Mouse (Mus musculus) lung, adult 2 months (tissue): Measurements from ENCODE around the gene Cipc. TPM values are rescaled to one million over a fixed set of nuclear protein-coding genes. Genes with fewer than 3 reads are reported as not detected.

ENCODE experiments used
- DNase-seq: peaks from one replicate; pipeline ENCODE4 v3.0.0; 2022
- H3K4me1 ChIP-seq: fragments of 200-500 bp; 2 replicates; pipeline ENCODE4 v1.6.1; 2011; ENCODE audit warnings: low read length; ENCODE audit not compliant: control insufficient read depth, insufficient read depth
- H3K4me3 ChIP-seq: fragments of 200-500 bp; replicated peaks from 2 replicates; pipeline ENCODE3; 2011; ENCODE audit warnings: low read depth, mild to moderate bottlenecking, control low read depth, low read length; ENCODE audit errors: extremely low read depth
- CTCF ChIP-seq: fragments of 200-500 bp; IDR thresholded peaks from 2 replicates; pipeline ENCODE4 v1.5.1; 2011; ENCODE audit warnings: mild to moderate bottlenecking, low read length, control low read depth; ENCODE audit not compliant: insufficient read depth
- POLR2A ChIP-seq: fragments of 200-500 bp; IDR thresholded peaks from 2 replicates; pipeline ENCODE4 v1.6.1; 2011; ENCODE audit warnings: low read depth, mild to moderate bottlenecking, control low read depth, low read length, borderline replicate concordance; ENCODE audit errors: extremely low read depth
- WGBS: fragments of 180-500 bp; shearing (Covaris S2); methylation state at CpG from one replicate; pipeline ENCODE4 v1.1.7; 2018; 5-methylcytosine and 5-hydroxymethylcytosine counted together
- polyA plus RNA-seq: library from polyadenylated mRNA; depleted of rRNA; stranded (reverse); fragments of >200 nt; gene quantifications from 2 replicates; pipeline ENCODE4 v1.2.3, GENCODE M21; 2012; rRNA removed

Cipc gene
- polyA plus RNA-seq, 1 experiment: 27.2 TPM

DNA sequence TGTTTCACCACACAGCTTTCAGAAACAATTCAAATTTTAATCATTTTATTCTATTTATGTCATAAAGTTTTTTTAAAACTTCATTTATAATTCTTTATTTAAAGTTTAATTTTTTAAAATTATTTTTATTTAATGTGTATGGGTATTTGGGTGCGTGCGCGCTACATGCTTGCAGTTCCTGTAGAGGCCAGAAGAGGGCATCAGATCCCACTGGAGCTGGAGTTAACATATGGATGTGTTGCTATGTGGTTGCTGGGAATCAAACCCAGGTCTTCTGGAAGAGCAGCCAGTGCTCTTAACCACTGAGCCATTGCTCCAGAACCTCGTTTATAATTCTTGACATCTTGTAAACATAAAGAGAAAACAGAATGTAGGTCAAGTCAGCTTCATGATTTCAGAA lies 51.9 kb downstream of the Cipc start:
- Histone ChIP-seq H3K4me1 (no peaks in the 10 kb centered on the region), H3K4me3 (no peak overlapping the region)
- no peak for TF ChIP-seq POLR2A
- no peak for TF ChIP-seq CTCF
- no peak for DNase-seq
- WGBS: 79% methylated on average over 4 of the region's 4 CpGs

DNA sequence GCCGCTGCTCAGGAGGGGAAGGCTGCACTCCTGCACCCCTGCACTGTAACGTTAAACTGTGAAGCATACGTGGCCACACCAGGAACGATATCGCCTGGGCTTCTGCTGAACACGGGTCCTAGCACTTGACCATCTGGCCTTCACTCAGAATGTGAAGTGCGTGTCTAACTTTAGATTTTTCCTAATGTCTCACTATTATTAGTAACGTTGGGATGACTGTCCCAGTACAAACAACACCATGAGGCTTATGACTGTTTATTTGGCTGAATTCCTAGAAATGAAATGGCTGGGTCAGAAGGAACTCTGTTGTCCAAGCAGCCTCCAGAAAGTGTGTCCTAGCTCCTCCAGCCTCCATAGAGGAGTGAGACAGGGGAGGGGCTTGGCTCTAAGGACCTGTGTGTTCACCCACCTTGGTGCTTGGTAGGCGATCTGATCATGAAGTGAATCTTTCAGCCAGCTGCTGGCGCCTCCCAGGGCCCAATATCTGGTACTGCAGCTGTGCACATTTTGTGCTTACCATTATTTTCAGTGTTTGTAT lies 52.5 kb downstream of the Cipc start:
- WGBS: 47% methylated on average over 10 of the region's 10 CpGs
- Histone ChIP-seq H3K4me1 (no peaks in the 10 kb centered on the region), H3K4me3 (no peak overlapping the region)
- no peak for DNase-seq
- TF ChIP-seq CTCF (peak; percentile 20; the same call in 1 of the 2 replicates), POLR2A (no peak)

DNA sequence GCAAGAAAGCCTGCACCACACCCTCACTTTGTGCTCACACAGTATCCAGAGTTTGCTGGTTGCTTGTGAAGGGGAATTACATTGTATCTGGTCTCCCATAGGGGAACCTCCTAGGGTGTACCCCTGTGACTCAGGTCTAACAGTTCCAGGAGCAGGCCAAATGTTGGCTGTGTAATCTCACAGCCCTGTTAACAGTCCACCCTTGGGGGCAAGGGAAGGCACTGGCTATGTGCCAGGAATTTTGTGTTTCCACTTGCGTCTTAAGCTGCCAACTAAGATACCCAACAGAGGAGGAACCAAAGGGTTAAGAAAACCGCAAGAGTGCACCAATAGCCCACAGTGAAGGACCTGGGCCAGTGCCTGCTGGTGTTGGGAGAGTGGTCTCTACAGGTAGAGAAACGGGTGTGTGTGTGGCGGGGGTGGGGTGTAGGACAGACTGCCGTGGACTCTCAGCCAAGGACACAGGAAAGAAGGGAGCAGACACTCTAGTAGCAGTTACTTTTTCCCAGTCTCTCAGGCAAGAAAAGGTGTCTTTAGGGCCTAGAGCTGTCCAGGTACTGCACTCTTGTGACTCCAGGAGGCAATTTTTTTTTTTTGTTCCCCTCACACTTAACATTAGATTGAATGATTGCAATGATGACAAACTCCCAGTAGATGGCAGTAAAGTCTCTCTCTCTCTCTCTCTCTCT lies 53.5 kb downstream of the Cipc start:
- Histone ChIP-seq H3K4me3 (no peak overlapping the region), H3K4me1 (no peaks in the 10 kb centered on the region)
- 45% methylated on average over 5 of the region's 5 CpGs for WGBS

DNA sequence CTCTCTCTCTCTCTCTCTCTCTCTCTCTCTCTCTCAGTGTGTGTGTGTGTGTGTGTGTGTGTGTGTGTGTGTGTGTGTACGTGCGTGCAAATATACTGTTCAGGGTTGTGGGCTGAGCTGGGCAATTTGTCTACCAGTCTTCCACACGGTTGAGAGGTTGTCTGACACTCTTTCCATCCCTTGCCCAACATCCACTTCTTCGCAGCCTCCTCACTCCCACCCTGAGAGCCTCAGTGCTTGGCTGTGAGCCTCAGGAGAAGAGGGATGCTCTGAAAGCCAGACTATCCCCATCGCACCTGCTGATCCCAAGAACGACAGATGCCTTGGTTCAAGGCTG lies 54.0 kb downstream of the Cipc start:
- DNase-seq: no peak
- H3K4me1 ChIP-seq: no peaks in the 10 kb centered on the region
- no peak overlapping the region for H3K4me3 ChIP-seq
- TF ChIP-seq POLR2A (no peak), CTCF (no peak)
- 42% methylated on average over 6 of the region's 6 CpGs for WGBS

More for the DNA sequence above, 53.5 kb downstream of the Cipc start:
- TF ChIP-seq POLR2A (no peak), CTCF (no peak)
- no peak for DNase-seq

DNA sequence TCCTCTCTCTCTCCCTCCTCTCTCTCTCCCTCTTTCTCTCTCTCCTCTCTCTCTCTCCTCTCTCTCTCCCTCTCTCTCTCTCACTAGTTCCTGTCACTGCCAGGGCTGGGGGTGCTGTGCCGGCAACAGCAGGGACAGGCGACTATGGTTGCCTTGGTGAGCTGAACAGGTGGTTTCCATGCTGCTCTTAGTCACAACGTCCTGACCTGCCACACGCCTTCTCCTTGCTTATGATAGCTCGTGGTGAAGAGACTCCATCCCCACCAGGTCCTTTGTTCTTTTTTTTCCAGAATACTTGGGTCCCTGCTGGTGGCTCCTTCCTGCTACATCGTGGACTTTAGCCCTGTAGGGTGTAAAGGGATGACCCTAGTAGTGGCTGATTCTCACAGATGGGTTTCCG lies 55.4 kb downstream of the Cipc start:
- TF ChIP-seq CTCF (no peak), POLR2A (no peak)
- no peaks in the 10 kb centered on the region for H3K4me1 ChIP-seq
- WGBS: 49% methylated on average over 7 of the region's 7 CpGs
- no peak for DNase-seq
- no peak overlapping the region for H3K4me3 ChIP-seq

- WGBS: 76% methylated on average over 7 of the region's 7 CpGs
- no peak overlapping the region for H3K4me3 ChIP-seq
- DNase-seq: no peak
- TF ChIP-seq POLR2A: no peak
- no peaks in the 10 kb centered on the region for H3K4me1 ChIP-seq
Observed at GRCm38 (mm10) chr12:87002815-87003214, 56.0 kb downstream of the Cipc start.

- Histone ChIP-seq H3K4me1 (no peaks in the 10 kb centered on the region), H3K4me3 (no peak overlapping the region)
- TF ChIP-seq CTCF (no peak), POLR2A (no peak)
- 35% methylated on average over 3 of the region's 3 CpGs for WGBS
- DNase-seq: no peak
Observed at GRCm38 (mm10) chr12:87003606-87004005, 56.8 kb downstream of the Cipc start.

DNA sequence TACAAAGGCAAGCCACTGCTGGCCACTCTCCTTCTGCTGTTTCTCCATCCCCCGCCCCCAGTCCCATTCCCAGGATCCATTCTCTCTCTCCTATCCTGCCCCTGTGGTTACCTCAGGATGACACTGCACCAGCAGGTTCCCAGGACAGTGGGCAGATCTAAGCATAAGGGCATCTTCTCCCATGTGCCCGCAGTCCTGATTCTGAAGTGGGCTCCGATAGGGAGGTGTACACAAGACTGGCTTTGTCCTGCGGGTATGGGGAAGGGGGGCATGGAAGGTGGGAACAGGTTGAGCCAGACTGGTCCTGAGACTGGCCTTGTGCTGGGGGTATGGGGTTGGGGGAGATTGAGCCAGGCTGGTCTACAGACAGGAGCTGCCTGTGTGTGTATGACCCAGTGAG lies 57.8 kb downstream of the Cipc start:
- 85% methylated on average over 4 of the region's 4 CpGs for WGBS
- Histone ChIP-seq H3K4me1 (no peaks in the 10 kb centered on the region), H3K4me3 (no peak overlapping the region)
- TF ChIP-seq CTCF (no peak), POLR2A (no peak)
- DNase-seq: no peak

Other genes with a start within 250 kb of the Cipc start
- gene Angel1, start 220.6 kb upstream of the Cipc start, polyA plus RNA-seq: 5.7 and 7.3 TPM in 2 replicates
- not detected in 2 replicates for gene Lrrc74a, start 212.7 kb upstream of the Cipc start, polyA plus RNA-seq
- 50.0 and 79.4 TPM in 2 replicates for gene Irf2bpl, start 62.2 kb upstream of the Cipc start, polyA plus RNA-seq
- 0.03 TPM in 1 of 2 replicates, not detected in the other for gene Zdhhc22, start 43.4 kb downstream of the Cipc start, polyA plus RNA-seq
- gene Tmem63c, start 74.3 kb downstream of the Cipc start, polyA plus RNA-seq: 0.16 and 0.22 TPM in 2 replicates
- 4.8 and 7.8 TPM in 2 replicates for gene Ngb, start 155.5 kb downstream of the Cipc start, polyA plus RNA-seq
- 54.5 and 69.7 TPM in 2 replicates for gene Gstz1, start 200.1 kb downstream of the Cipc start, polyA plus RNA-seq
- gene Pomt2, start 200.9 kb downstream of the Cipc start, polyA plus RNA-seq: 15.1 and 15.7 TPM in 2 replicates